Comparison of ENCODE assay signal across 7 mouse cellular contexts in genomic region chr6:38533428-38534405, GRCm38 (mm10). TPM values are rescaled to one million over a fixed set of nuclear protein-coding genes. Genes with fewer than 3 reads are reported as not detected.
DNase-seq lines count a peak whose midpoint lies in the region; ATAC-seq lines count a peak whose summit lies in the region.

Gene Fmc1 (plus strand): TSS chr6:38533502.

- 5% methylated on average over 41 of the region's 41 CpGs for WGBS in intestine, embryonic 16.5 days
- 7% methylated on average over 41 of the region's 41 CpGs for WGBS in midbrain, embryonic 11.5 days

- 0 out of 2 replicates have a peak, but pooled peaks cover 4% of the 10 kb centered on the region for H3K4me1 ChIP-seq in intestine, embryonic 16.5 days (ENCODE audit: control insufficient read depth, insufficient read depth, low read length)
- peaks cover 5% of the 10 kb centered on the region; the same call in 1 of the 2 replicates for H3K4me1 ChIP-seq in midbrain, embryonic 11.5 days (ENCODE audit: control insufficient read depth, insufficient read depth, low read length)

- peak within 1 kb of the TSS; percentile 97 for H3K4me3 ChIP-seq in intestine, embryonic 16.5 days (ENCODE audit: low read length)
- peak within 1 kb of the TSS; percentile 76 for H3K4me3 ChIP-seq in midbrain, embryonic 11.5 days (ENCODE audit: low read depth, low read length)

- H3K9me3 ChIP-seq in intestine, embryonic 16.5 days (ENCODE audit: control insufficient read depth, low read length), result no peaks in the 10 kb centered on the region
- H3K9me3 ChIP-seq in midbrain, embryonic 11.5 days (ENCODE audit: control insufficient read depth, low read length), result no peaks in the 10 kb centered on the region

- peak within 1 kb of the TSS; percentile 99 for H3K9ac ChIP-seq in intestine, embryonic 16.5 days (ENCODE audit: low read depth, low read length)
- H3K9ac ChIP-seq in midbrain, embryonic 11.5 days (ENCODE audit: low read length), result peak within 1 kb of the TSS; percentile 82

- intact Hi-C loops in left cerebral cortex, postnatal 36 days (cut with DNase I), result loop anchor here (1.0 kb wide), 2 partner anchors 18 to 99 kb away; partner anchors contain the start of gene Luc7l2

- H3K36me3 ChIP-seq in intestine, embryonic 16.5 days (ENCODE audit: control insufficient read depth, insufficient read depth, low read length), result no peaks in the 10 kb centered on the region
- no peaks in the 10 kb centered on the region for H3K36me3 ChIP-seq in midbrain, embryonic 11.5 days (ENCODE audit: control insufficient read depth, insufficient read depth, low read length)

- peak; percentile 91 for ATAC-seq in intestine, embryonic 16.5 days
- peak; percentile 91 for ATAC-seq in midbrain, embryonic 11.5 days (ENCODE audit: low FRiP score)

- no peaks in the 10 kb centered on the region for H3K27me3 ChIP-seq in intestine, embryonic 16.5 days (replicated peaks; ENCODE audit: control insufficient read depth, insufficient read depth, low read length)
- H3K27me3 ChIP-seq in midbrain, embryonic 11.5 days (ENCODE audit: control insufficient read depth, insufficient read depth, low read length), result no peaks in the 10 kb centered on the region

- peak; percentile 99 for DNase-seq in adrenal gland, adult 8-10 months
- DNase-seq in embryo, embryonic 9.5 days (ENCODE audit: extremely low spot score), result peak; percentile 96
- DNase-seq in gastrocnemius, postnatal 4 days (ENCODE audit: low spot score in 2 of 2), result peak; percentile 87 to 98
- peak; percentile 99 for DNase-seq in left cerebral cortex, postnatal 36 days (ENCODE audit: low spot score in 2 of 2)
- peak; percentile 100 for DNase-seq in midbrain, embryonic 11.5 days (ENCODE audit: low spot score, missing footprints)
- peak; percentile 100 for DNase-seq in skeletal muscle tissue, adult 2 months (ENCODE audit: low read depth, low spot score)

- H3K4me2 ChIP-seq in intestine, embryonic 16.5 days (ENCODE audit: low read depth, low read length), result peak within 1 kb of the TSS; percentile 68
- H3K4me2 ChIP-seq in midbrain, embryonic 11.5 days, result peak within 1 kb of the TSS; percentile 87

- peak within 1 kb of the TSS; percentile 99 for H3K27ac ChIP-seq in intestine, embryonic 16.5 days (ENCODE audit: low read length)
- peak within 1 kb of the TSS; percentile 93 for H3K27ac ChIP-seq in midbrain, embryonic 11.5 days (ENCODE audit: low read depth, low read length)

RNA-seq across cellular contexts. Expression of gene Fmc1, which starts in this region (rescaled TPM):
- total RNA-seq in adrenal gland, adult 8-10 months (2022), result 100 to 1,000 TPM in 3 of 4 experiments, 10 to 100 TPM in 1; 81.7 to 106 (median 104) TPM
- total RNA-seq in gastrocnemius, postnatal 4 days (2021), result 10 to 100 TPM; 72.4 to 77.7 TPM
- polyA plus RNA-seq in intestine, embryonic 16.5 days (2015; fragmentation: Nextera tagmentation; extraction: Ambion mirVana), result 159 and 163 TPM in 2 replicates
- 10 to 100 TPM; 53.8 to 60.6 TPM for total RNA-seq in left cerebral cortex, postnatal 36 days (2021)
- polyA plus RNA-seq in midbrain, embryonic 11.5 days (2014; fragmentation: Nextera tagmentation; extraction: Ambion mirVana), result 128 and 131 TPM in 2 replicates

Comparison
In these comparisons a context has a peak if more than half of its experiments do, and no peak if none do; other contexts are left out.
1. Peak in every context shown above with its lines: DNase-seq, ATAC-seq, H3K4me3 ChIP-seq and H3K27ac ChIP-seq.